Mouse (Mus musculus) liver, embryonic 15.5 days (tissue): ENCODE measurements around the gene Hs3st3b1. TPM values are rescaled to one million over a fixed set of nuclear protein-coding genes. Genes with fewer than 3 reads are reported as not detected.

Experiments used
- ATAC-seq: fragments of 200-750 bp; cut with Nextera tagmentation; 2 replicates; pipeline ENCODE4 v1.8.0; 2017; ENCODE audit warnings: moderate number of reproducible peaks, mild to moderate bottlenecking, moderate library complexity; ENCODE audit not compliant: insufficient read depth
- H3K27ac ChIP-seq: fragments of 300-500 bp; sonication (generic); replicated peaks from 2 replicates; pipeline ENCODE4 v1.5.1; 2015; ENCODE audit warnings: mild to moderate bottlenecking, inconsistent platforms
- H3K27me3 ChIP-seq: fragments of 300-500 bp; sonication (generic); 2 replicates; pipeline ENCODE4 v1.6.1; 2015; ENCODE audit warnings: mild to moderate bottlenecking, inconsistent platforms
- H3K36me3 ChIP-seq: fragments of 300-500 bp; sonication (generic); replicated peaks from 2 replicates; pipeline ENCODE4 v1.6.1; 2015; ENCODE audit warnings: moderate library complexity, mild to moderate bottlenecking, inconsistent platforms
- H3K4me1 ChIP-seq: fragments of 300-500 bp; sonication (generic); replicated peaks from 2 replicates; pipeline ENCODE4 v1.6.1; 2015; ENCODE audit warnings: inconsistent platforms
- H3K4me2 ChIP-seq: fragments of 300-500 bp; sonication (generic); 2 replicates; pipeline ENCODE4 v1.6.1; 2015; ENCODE audit warnings: moderate library complexity, mild to moderate bottlenecking, inconsistent platforms
- H3K4me3 ChIP-seq: fragments of 300-500 bp; sonication (generic); replicated peaks from 2 replicates; pipeline ENCODE4 v1.5.1; 2015; ENCODE audit warnings: mild to moderate bottlenecking, inconsistent platforms
- H3K9ac ChIP-seq: fragments of 300-500 bp; sonication (generic); 2 replicates; pipeline ENCODE4 v1.6.1; 2015; ENCODE audit warnings: moderate library complexity, mild to moderate bottlenecking, inconsistent platforms
- H3K9me3 ChIP-seq: fragments of 300-500 bp; sonication (generic); replicated peaks from 2 replicates; pipeline ENCODE4 v1.6.1; 2016; ENCODE audit warnings: inconsistent platforms
- WGBS: fragments of 180-500 bp; shearing (Covaris S2); methylation state at CpG from one replicate; pipeline ENCODE4 v1.1.7; 2015; ENCODE audit warnings: mixed read lengths; ENCODE audit not compliant: insufficient replicate concordance; 5-methylcytosine and 5-hydroxymethylcytosine counted together
- polyA plus RNA-seq: library from polyadenylated mRNA; unstranded; fragments of >200 nt; fragmentation: Nextera tagmentation; extraction: Ambion mirVana; gene quantifications from 2 replicates; pipeline ENCODE4 v1.2.1, GENCODE M21; 2015

The Hs3st3b1 gene
- polyA plus RNA-seq, 1 experiment from 2014 or later: 13.4 TPM

DNA sequence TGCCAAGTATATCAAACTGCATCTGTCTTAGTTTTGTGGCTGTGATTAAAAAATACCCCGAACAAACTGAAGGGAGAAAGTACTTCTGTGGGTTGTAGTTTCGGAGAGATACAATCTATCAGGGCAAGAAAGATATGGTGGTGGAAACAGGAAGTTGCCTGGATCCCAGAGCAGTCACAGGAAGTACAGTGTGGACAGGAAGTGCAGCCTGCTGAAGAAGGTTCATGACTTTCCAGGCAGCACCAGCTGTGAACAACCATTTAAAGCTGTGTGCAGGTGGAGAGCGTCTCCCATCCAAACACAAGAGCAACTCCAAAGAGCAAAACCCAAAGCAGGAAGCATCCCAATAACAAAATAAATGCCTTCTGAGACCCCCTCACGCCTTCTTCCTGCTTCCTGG, 13.6 kb downstream of the Hs3st3b1 start:
- Histone ChIP-seq H3K4me2 (no peak overlapping the region), H3K27ac (no peak overlapping the region), H3K9ac (no peak overlapping the region), H3K36me3 (no peaks in the 10 kb centered on the region), H3K27me3 (no peaks in the 10 kb centered on the region), H3K4me1 (peaks cover 49% of the 10 kb centered on the region), H3K9me3 (no peaks in the 10 kb centered on the region), H3K4me3 (no peak overlapping the region)
- ATAC-seq: no peak
- 20% methylated on average over 4 of the region's 4 CpGs for WGBS

DNA sequence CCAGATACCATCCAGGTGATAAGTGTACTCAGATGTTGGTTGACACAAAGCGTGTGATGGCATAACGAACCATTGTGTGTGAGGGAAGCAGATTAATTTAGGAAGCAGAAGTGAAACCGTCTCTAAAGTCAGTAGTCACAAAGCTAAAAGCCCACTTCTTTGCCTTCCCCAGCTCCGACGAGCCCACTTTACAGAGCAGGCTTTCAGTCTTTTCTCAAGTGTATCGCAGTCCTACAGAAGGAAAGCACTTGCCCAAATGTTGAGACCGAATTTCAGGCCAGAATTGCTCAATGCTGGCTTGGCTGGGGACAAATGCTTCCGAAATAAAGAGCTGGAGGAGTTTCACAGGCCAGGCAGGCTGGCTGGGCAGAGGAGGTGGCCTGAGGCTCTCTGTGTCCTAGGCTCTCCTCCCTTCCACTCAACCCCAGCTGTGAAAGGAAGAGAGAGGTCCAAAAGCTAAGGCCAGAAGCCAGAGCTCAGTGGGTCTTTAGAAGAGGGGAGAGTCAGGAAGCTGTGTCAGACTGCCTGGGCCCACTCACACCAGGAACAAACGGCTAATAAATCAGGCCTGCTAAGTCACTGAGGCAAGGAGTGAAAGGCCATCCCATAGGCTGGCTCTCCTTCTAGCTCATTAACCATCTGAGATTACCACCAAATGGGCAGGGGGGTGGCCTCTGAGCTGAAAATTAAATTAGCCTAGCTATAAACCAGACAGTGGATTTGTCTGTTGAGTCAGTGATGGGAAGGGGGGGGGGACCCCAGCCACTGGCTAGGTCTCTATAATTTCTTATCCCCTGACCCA, 15.3 kb downstream of the Hs3st3b1 start:
- no peak overlapping the region for H3K9ac ChIP-seq
- peak; percentile 14; the same call in 1 of the 2 replicates for ATAC-seq
- no peak overlapping the region for H3K4me3 ChIP-seq
- H3K27me3 ChIP-seq: no peaks in the 10 kb centered on the region
- H3K36me3 ChIP-seq: no peaks in the 10 kb centered on the region
- H3K27ac ChIP-seq: 0 out of 2 replicates have a peak overlapping the region, but pooled peaks have one; percentile 33
- 35% methylated on average over 9 of the region's 9 CpGs for WGBS
- no peak overlapping the region for H3K4me2 ChIP-seq
- H3K9me3 ChIP-seq: no peaks in the 10 kb centered on the region
- peaks cover 47% of the 10 kb centered on the region for H3K4me1 ChIP-seq

DNA sequence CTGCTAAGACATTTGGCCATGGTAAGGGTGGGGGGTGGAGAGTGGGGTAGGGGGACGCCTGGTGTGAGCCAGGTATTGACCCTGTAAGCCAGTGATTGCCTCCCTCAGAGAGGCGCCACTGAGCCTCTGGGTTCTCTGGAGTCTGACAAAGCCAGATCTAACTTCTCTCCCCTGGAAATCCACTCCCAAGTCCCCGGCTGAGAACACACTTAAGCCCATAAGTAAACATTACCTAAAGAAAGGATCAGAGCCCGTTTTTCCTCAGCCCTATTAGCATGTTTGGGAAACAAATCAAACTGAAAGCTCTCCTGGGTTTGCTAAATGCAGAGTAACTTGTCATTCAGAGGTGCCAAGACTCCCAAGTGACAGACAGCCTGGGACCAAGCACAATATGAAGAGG, 17.3 kb downstream of the Hs3st3b1 start:
- Histone ChIP-seq H3K4me2 (no peak overlapping the region), H3K4me3 (no peak overlapping the region), H3K36me3 (no peaks in the 10 kb centered on the region), H3K9ac (no peak overlapping the region), H3K27me3 (no peaks in the 10 kb centered on the region), H3K27ac (no peak overlapping the region), H3K9me3 (no peaks in the 10 kb centered on the region), H3K4me1 (peaks cover 40% of the 10 kb centered on the region)
- ATAC-seq: no peak
- 31% methylated on average over 4 of the region's 4 CpGs for WGBS

DNA sequence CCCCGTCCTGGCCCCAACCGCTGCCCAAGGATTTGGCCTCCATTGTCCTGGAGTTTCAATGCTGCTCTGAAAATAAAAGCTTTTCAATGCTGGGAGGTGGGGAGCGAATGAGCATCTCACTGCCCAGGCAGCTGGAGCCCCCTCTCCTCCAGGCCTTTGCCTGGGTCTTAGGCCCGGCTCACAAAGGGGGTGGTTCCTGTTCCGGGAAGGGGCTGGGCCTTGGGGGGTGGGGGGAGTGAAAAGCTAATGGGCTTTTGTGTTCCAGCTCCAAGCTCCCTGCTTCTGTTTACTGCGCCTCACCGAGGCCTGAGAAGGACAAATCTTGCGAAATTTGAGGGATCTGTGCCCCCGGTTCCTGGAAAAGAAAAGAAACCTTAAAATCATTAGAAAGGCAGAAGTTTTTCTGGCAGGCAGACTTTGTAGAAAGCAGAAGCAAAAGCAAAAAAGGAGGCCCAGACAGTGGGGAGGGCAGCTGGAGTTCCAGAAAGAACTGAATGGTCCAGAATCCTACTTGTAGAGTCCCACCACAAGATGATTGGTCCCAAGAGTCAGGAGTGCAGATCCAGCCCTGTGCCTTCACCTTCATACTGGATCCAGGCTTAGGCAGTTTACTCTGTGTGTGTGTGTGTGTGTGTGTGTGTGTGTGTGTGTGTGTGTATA, 23.5 kb downstream of the Hs3st3b1 start:
- Histone ChIP-seq H3K9me3 (no peaks in the 10 kb centered on the region), H3K36me3 (no peaks in the 10 kb centered on the region), H3K4me2 (no peak overlapping the region), H3K27ac (peak overlapping the region; percentile 33; the same call in 1 of the 2 replicates), H3K9ac (no peak overlapping the region), H3K4me1 (peaks cover 19% of the 10 kb centered on the region), H3K27me3 (no peaks in the 10 kb centered on the region), H3K4me3 (no peak overlapping the region)
- ATAC-seq: no peak
- 38% methylated on average over 9 of the region's 9 CpGs for WGBS

DNA sequence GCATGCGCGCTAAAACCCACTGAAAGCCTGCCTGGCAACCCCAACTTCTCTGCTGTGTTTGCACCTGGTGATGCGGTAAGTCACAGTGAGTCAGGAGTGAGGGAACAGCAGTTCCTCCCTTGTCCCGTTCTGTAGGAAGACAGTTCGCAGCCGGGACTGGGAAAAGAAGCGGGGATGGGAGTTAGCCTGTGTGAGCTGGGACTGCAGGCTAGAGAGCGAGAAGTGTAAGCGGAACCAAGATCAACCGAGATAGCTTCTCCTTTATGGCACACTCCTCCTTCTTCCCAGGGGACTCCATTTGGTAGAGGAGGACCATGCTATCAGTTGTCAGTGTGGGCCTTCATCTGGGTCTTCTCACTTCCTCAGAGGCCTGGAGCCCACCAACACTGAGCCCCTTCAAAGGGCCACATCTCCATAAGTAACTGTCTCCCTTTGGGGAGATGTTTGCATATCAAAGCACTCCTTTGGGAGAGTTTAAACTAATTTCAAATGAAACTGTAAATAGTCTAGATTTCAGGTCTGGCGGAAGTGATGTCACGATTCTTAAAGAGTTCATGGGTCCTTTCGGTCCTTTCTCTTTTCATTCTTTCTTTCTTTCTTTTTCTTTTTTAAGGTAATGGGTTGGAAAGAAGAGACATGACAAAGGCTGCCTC, 24.1 kb downstream of the Hs3st3b1 start:
- WGBS: 66% methylated on average over 13 of the region's 13 CpGs
- H3K4me3 ChIP-seq: no peak overlapping the region
- H3K27me3 ChIP-seq: no peaks in the 10 kb centered on the region
- no peaks in the 10 kb centered on the region for H3K36me3 ChIP-seq
- peaks cover 22% of the 10 kb centered on the region for H3K4me1 ChIP-seq
- ATAC-seq: no peak
- H3K9ac ChIP-seq: no peak overlapping the region
- no peak overlapping the region for H3K4me2 ChIP-seq
- H3K9me3 ChIP-seq: no peaks in the 10 kb centered on the region
- H3K27ac ChIP-seq: 0 out of 2 replicates have a peak overlapping the region, but pooled peaks have one; percentile 33

DNA sequence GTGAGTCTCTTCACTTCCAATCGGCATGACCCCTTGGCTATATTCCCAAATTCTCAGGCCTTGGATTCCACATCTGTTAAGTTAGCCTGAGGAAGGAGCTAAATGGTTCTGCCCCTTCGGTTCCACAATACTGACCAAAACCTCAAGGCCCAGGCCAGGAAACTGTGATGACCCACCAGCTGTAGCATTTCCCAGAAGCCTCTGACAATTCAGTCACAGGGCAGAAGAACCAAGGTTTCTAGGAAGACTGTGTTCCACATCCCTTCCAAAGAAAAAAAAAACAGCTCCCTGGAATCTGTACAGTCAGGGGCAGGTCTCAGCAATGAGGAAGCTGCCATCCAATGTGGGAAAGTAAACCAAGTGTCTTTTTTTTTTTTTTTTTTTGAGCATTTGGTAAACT, 25.1 kb downstream of the Hs3st3b1 start:
- no peaks in the 10 kb centered on the region for H3K9me3 ChIP-seq
- ATAC-seq: no peak
- no peak overlapping the region for H3K4me2 ChIP-seq
- no peak overlapping the region for H3K9ac ChIP-seq
- no peaks in the 10 kb centered on the region for H3K36me3 ChIP-seq
- no peak overlapping the region for H3K4me3 ChIP-seq
- 59% methylated on average over 2 of the region's 2 CpGs for WGBS
- H3K4me1 ChIP-seq: peaks cover 22% of the 10 kb centered on the region
- no peaks in the 10 kb centered on the region for H3K27me3 ChIP-seq
- no peak overlapping the region for H3K27ac ChIP-seq

DNA sequence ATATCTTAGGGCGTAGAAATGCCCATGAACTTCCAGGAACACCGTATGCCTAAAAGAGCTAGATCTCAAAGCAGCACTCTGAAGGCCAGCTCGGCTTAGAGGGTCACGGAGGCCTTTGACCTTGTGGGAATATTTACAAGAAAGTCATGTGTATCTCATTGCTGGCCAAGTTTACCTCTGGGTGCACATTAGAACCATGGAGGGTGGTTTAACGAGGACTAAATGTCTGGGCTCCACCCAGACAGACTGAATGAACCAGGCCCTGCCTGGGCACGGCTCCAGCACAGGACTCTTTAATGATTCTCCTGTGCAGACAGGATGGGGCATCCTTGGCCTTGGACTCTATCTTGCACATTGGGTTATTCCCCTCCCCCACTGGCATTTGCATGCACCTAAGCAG, 27.9 kb downstream of the Hs3st3b1 start:
- Histone ChIP-seq H3K9ac (no peak overlapping the region), H3K4me3 (no peak overlapping the region), H3K9me3 (no peaks in the 10 kb centered on the region), H3K4me2 (no peak overlapping the region), H3K4me1 (peaks cover 17% of the 10 kb centered on the region), H3K36me3 (no peaks in the 10 kb centered on the region), H3K27me3 (no peaks in the 10 kb centered on the region), H3K27ac (no peak overlapping the region)
- 64% methylated on average over 6 of the region's 6 CpGs for WGBS
- ATAC-seq: no peak

DNA sequence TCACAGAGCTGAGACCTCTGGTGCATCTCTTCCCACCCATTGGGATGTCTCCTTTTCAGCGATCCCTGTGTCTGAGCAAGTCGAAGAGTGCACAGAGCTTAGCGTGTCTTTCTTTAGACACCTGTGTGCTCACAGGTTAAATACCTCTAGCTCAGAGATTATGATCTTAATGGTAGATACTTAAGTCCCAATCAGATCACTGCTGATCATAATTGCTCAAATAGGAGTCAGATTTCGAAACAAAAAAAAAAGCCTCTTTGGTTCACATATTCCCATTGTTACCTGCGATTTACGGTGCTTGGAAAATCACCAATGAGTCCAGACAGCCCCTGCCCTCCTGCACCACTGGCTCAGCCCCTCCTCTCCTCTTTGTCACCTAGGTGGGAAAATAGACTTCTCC, 28.5 kb downstream of the Hs3st3b1 start:
- no peaks in the 10 kb centered on the region for H3K27me3 ChIP-seq
- H3K4me2 ChIP-seq: no peak overlapping the region
- peaks cover 11% of the 10 kb centered on the region for H3K4me1 ChIP-seq
- 69% methylated on average over 6 of the region's 6 CpGs for WGBS
- no peak overlapping the region for H3K9ac ChIP-seq
- H3K4me3 ChIP-seq: no peak overlapping the region
- no peaks in the 10 kb centered on the region for H3K36me3 ChIP-seq
- H3K9me3 ChIP-seq: no peaks in the 10 kb centered on the region
- H3K27ac ChIP-seq: no peak overlapping the region
- no peak for ATAC-seq

DNA sequence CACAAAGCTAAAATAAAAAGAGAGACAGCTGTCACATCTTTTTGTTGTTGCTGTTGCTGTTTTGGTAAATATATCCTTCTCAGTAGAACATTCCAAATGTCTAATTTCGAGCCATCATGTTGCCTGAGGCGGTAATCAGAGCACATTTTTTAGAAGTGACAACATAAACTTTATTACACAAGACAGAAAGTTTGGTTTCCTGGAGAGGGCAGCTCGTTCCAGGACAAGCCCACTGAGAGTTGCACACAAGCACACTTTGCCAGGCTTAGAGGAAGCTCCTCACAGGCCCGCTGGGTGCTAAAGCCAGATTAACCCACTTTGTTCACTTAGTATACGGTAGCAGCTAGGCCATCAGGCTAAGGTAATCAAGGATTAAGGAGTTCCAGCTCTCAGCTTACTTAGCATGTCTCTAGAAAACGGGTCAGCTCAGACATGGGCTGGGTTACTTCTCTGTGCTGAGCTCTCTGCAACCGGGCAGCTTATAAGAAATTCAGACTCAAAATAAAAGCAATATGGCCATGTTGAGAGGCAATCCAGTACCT, 30.5 kb downstream of the Hs3st3b1 start:
- no peak overlapping the region for H3K4me2 ChIP-seq
- no peak overlapping the region for H3K9ac ChIP-seq
- 0 out of 2 replicates have a peak, but pooled peaks cover 6% of the 10 kb centered on the region for H3K4me1 ChIP-seq
- no peaks in the 10 kb centered on the region for H3K36me3 ChIP-seq
- WGBS: 38% methylated on average over 7 of the region's 7 CpGs
- no peak overlapping the region for H3K4me3 ChIP-seq
- no peaks in the 10 kb centered on the region for H3K9me3 ChIP-seq
- H3K27me3 ChIP-seq: no peaks in the 10 kb centered on the region
- no peak overlapping the region for H3K27ac ChIP-seq
- ATAC-seq: no peak

DNA sequence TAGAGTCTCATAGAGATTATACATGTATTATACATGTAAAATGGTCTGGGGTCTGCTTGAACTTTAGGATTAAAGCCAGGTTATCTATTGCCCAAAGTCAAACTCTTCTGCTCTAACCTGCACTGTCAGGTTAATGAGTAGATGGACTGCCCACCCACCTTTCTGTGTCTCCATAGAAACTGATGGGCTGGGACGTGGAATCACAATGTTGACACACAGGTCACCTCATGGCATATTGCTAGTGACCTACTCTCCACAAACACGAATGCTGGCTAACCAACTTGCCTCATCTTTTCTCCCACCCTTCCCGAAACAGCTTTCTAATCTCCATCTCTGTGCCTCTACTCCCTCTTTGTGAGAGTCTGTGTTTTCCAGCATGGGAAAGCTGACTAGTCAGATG, 38.7 kb downstream of the Hs3st3b1 start:
- no peak overlapping the region for H3K4me2 ChIP-seq
- 0 out of 2 replicates have a peak, but pooled peaks cover 13% of the 10 kb centered on the region for H3K4me1 ChIP-seq
- H3K27me3 ChIP-seq: no peaks in the 10 kb centered on the region
- H3K4me3 ChIP-seq: no peak overlapping the region
- ATAC-seq: peak; percentile 40; the same call in 1 of the 2 replicates
- H3K9me3 ChIP-seq: no peaks in the 10 kb centered on the region
- H3K27ac ChIP-seq: no peak overlapping the region
- H3K9ac ChIP-seq: no peak overlapping the region
- H3K36me3 ChIP-seq: no peaks in the 10 kb centered on the region
- WGBS: 43% methylated on average over 3 of the region's 3 CpGs

DNA sequence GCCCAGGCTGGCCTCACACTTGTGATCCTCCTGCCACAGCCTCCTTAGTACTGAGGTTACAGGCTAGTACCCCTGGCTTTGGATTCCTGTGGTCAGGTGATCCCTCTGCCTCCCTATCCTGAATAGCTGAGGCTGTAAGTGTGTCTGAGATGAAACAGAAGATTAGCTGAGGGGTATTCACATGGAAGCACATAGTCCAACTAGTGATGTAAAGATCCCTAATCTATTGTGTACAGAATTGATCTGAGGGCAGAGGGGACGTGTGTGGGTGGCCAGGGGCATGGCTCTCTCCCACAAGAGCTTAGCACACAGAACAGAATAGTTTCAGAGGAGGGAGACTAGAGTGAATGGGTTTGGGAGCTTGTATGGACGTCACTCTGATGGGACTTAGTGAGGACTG, 41.8 kb downstream of the Hs3st3b1 start:
- Histone ChIP-seq H3K9me3 (no peaks in the 10 kb centered on the region), H3K27ac (peak overlapping the region; percentile 60), H3K4me3 (no peak overlapping the region), H3K9ac (no peak overlapping the region), H3K4me2 (no peak overlapping the region), H3K4me1 (0 out of 2 replicates have a peak, but pooled peaks cover 13% of the 10 kb centered on the region), H3K27me3 (no peaks in the 10 kb centered on the region), H3K36me3 (no peaks in the 10 kb centered on the region)
- peak; percentile 72 for ATAC-seq
- WGBS: 29% methylated on average over 2 of the region's 2 CpGs
